Mouse (Mus musculus): ENCODE results near the gene Sparc. TPM values are rescaled to one million over a fixed set of nuclear protein-coding genes. Genes with fewer than 3 reads are reported as not detected.

The Sparc gene
- polyA plus RNA-seq, 1 experiment from 2014 or later = 316 TPM

GRCm38 (mm10) chr11:55446579-55446978 is 23.6 kb upstream of the Sparc start:
- peak; percentile 68 for ATAC-seq
- Histone ChIP-seq H3K4me3 (replicated peaks; ENCODE audit: low read length) (no peak overlapping the region), H3K27me3 (replicated peaks; ENCODE audit: control insufficient read depth, insufficient read depth, low read length) (no peaks in the 10 kb centered on the region), H3K27ac (ENCODE audit: low read length) (no peak overlapping the region), H3K4me2 (ENCODE audit: low read length) (no peak overlapping the region), H3K9me3 (ENCODE audit: control insufficient read depth, low read length) (no peaks in the 10 kb centered on the region), H3K9ac (replicated peaks; ENCODE audit: low read depth, low read length) (no peak overlapping the region), H3K36me3 (ENCODE audit: control insufficient read depth, insufficient read depth) (no peaks in the 10 kb centered on the region; the same call in 1 of the 2 replicates), H3K4me1 (replicated peaks; ENCODE audit: control insufficient read depth, insufficient read depth, low read length) (no peaks in the 10 kb centered on the region)
- 30% methylated on average over 4 of the region's 4 CpGs for WGBS

- Histone ChIP-seq H3K27ac (ENCODE audit: low read length) (no peak overlapping the region), H3K4me3 (replicated peaks; ENCODE audit: low read length) (no peak overlapping the region), H3K36me3 (ENCODE audit: control insufficient read depth, insufficient read depth) (no peaks in the 10 kb centered on the region; the same call in 1 of the 2 replicates), H3K27me3 (replicated peaks; ENCODE audit: control insufficient read depth, insufficient read depth, low read length) (no peaks in the 10 kb centered on the region), H3K4me1 (replicated peaks; ENCODE audit: control insufficient read depth, insufficient read depth, low read length) (no peaks in the 10 kb centered on the region), H3K9me3 (ENCODE audit: control insufficient read depth, low read length) (no peaks in the 10 kb centered on the region), H3K4me2 (ENCODE audit: low read length) (no peak overlapping the region), H3K9ac (replicated peaks; ENCODE audit: low read depth, low read length) (no peak overlapping the region)
- peak; percentile 70 for ATAC-seq
- 0% methylated on average over 1 of the region's 1 CpGs for WGBS
Measured at GRCm38 (mm10) chr11:55444772-55445171, 21.8 kb upstream of the Sparc start.

GRCm38 (mm10) chr11:55439718-55440117 is 16.7 kb upstream of the Sparc start:
- Histone ChIP-seq H3K4me1 (replicated peaks; ENCODE audit: control insufficient read depth, insufficient read depth, low read length) (no peaks in the 10 kb centered on the region), H3K4me3 (replicated peaks; ENCODE audit: low read length) (no peak overlapping the region), H3K27ac (ENCODE audit: low read length) (no peak overlapping the region), H3K9ac (replicated peaks; ENCODE audit: low read depth, low read length) (no peak overlapping the region), H3K4me2 (ENCODE audit: low read length) (no peak overlapping the region), H3K9me3 (ENCODE audit: control insufficient read depth, low read length) (no peaks in the 10 kb centered on the region), H3K27me3 (replicated peaks; ENCODE audit: control insufficient read depth, insufficient read depth, low read length) (no peaks in the 10 kb centered on the region), H3K36me3 (ENCODE audit: control insufficient read depth, insufficient read depth) (no peaks in the 10 kb centered on the region)
- WGBS = 67% methylated on average over 5 of the region's 5 CpGs
- ATAC-seq = no peak

- ATAC-seq = peak; percentile 26; the same call in 1 of the 2 replicates
- Histone ChIP-seq H3K4me3 (replicated peaks; ENCODE audit: low read length) (no peak overlapping the region), H3K9me3 (ENCODE audit: control insufficient read depth, low read length) (no peaks in the 10 kb centered on the region), H3K4me1 (replicated peaks; ENCODE audit: control insufficient read depth, insufficient read depth, low read length) (no peaks in the 10 kb centered on the region), H3K9ac (replicated peaks; ENCODE audit: low read depth, low read length) (no peak overlapping the region), H3K36me3 (ENCODE audit: control insufficient read depth, insufficient read depth) (no peaks in the 10 kb centered on the region), H3K27ac (ENCODE audit: low read length) (no peak overlapping the region), H3K4me2 (ENCODE audit: low read length) (no peak overlapping the region), H3K27me3 (replicated peaks; ENCODE audit: control insufficient read depth, insufficient read depth, low read length) (no peaks in the 10 kb centered on the region)
- WGBS = 34% methylated on average over 4 of the region's 4 CpGs
Measured at GRCm38 (mm10) chr11:55438031-55438430, 15.0 kb upstream of the Sparc start.

- no peak overlapping the region for H3K4me2 ChIP-seq (ENCODE audit: low read length)
- H3K9me3 ChIP-seq (ENCODE audit: control insufficient read depth, low read length) = no peaks in the 10 kb centered on the region
- no peak overlapping the region for H3K27ac ChIP-seq (ENCODE audit: low read length)
- H3K27me3 ChIP-seq (replicated peaks; ENCODE audit: control insufficient read depth, insufficient read depth, low read length) = no peaks in the 10 kb centered on the region
- ATAC-seq = no peak
- no peak overlapping the region for H3K4me3 ChIP-seq (replicated peaks; ENCODE audit: low read length)
- H3K4me1 ChIP-seq (replicated peaks; ENCODE audit: control insufficient read depth, insufficient read depth, low read length) = no peaks in the 10 kb centered on the region
- no peak overlapping the region for H3K9ac ChIP-seq (replicated peaks; ENCODE audit: low read depth, low read length)
- no peaks in the 10 kb centered on the region for H3K36me3 ChIP-seq (ENCODE audit: control insufficient read depth, insufficient read depth)
- WGBS = 88% methylated on average over 6 of the region's 6 CpGs
Measured at GRCm38 (mm10) chr11:55436089-55436488, 13.1 kb upstream of the Sparc start.

GRCm38 (mm10) chr11:55432981-55433380 is 10.0 kb upstream of the Sparc start:
- Histone ChIP-seq H3K4me3 (replicated peaks; ENCODE audit: low read length) (no peak overlapping the region), H3K4me2 (ENCODE audit: low read length) (no peak overlapping the region), H3K4me1 (replicated peaks; ENCODE audit: control insufficient read depth, insufficient read depth, low read length) (peaks cover 5% of the 10 kb centered on the region), H3K36me3 (ENCODE audit: control insufficient read depth, insufficient read depth) (no peaks in the 10 kb centered on the region), H3K27me3 (replicated peaks; ENCODE audit: control insufficient read depth, insufficient read depth, low read length) (no peaks in the 10 kb centered on the region), H3K9ac (replicated peaks; ENCODE audit: low read depth, low read length) (no peak overlapping the region), H3K9me3 (ENCODE audit: control insufficient read depth, low read length) (no peaks in the 10 kb centered on the region), H3K27ac (ENCODE audit: low read length) (no peak overlapping the region)
- ATAC-seq = no peak
- WGBS = 73% methylated on average over 3 of the region's 3 CpGs

GRCm38 (mm10) chr11:55429973-55430372 is 7.0 kb upstream of the Sparc start:
- Histone ChIP-seq H3K36me3 (ENCODE audit: control insufficient read depth, insufficient read depth) (no peaks in the 10 kb centered on the region), H3K9me3 (ENCODE audit: control insufficient read depth, low read length) (no peaks in the 10 kb centered on the region), H3K9ac (replicated peaks; ENCODE audit: low read depth, low read length) (no peak overlapping the region), H3K4me3 (replicated peaks; ENCODE audit: low read length) (no peak overlapping the region), H3K27ac (ENCODE audit: low read length) (no peak overlapping the region), H3K4me1 (replicated peaks; ENCODE audit: control insufficient read depth, insufficient read depth, low read length) (peaks cover 6% of the 10 kb centered on the region), H3K4me2 (ENCODE audit: low read length) (no peak overlapping the region), H3K27me3 (replicated peaks; ENCODE audit: control insufficient read depth, insufficient read depth, low read length) (no peaks in the 10 kb centered on the region)
- ATAC-seq = no peak
- 90% methylated on average over 2 of the region's 2 CpGs for WGBS

- peak; percentile 86 for ATAC-seq
- WGBS = 33% methylated on average over 16 of the region's 16 CpGs
Measured at GRCm38 (mm10) chr11:55428186-55429012, 5.4 kb upstream of the Sparc start.

GRCm38 (mm10) chr11:55424746-55425360 is 1.9 kb upstream of the Sparc start:
- H3K4me1 ChIP-seq (replicated peaks; ENCODE audit: control insufficient read depth, insufficient read depth, low read length) = peaks cover 22% of the 10 kb centered on the region
- no peak for ATAC-seq
- WGBS = 69% methylated on average over 8 of the region's 8 CpGs
- no peaks in the 10 kb centered on the region for H3K9me3 ChIP-seq (ENCODE audit: control insufficient read depth, low read length)
- no peak overlapping the region for H3K9ac ChIP-seq (replicated peaks; ENCODE audit: low read depth, low read length)
- H3K4me3 ChIP-seq (replicated peaks; ENCODE audit: low read length) = no peak overlapping the region
- no peaks in the 10 kb centered on the region for H3K36me3 ChIP-seq (ENCODE audit: control insufficient read depth, insufficient read depth)
- H3K4me2 ChIP-seq (ENCODE audit: low read length) = no peak overlapping the region
- H3K27ac ChIP-seq (ENCODE audit: low read length) = no peak overlapping the region
- H3K27me3 ChIP-seq (replicated peaks; ENCODE audit: control insufficient read depth, insufficient read depth, low read length) = no peaks in the 10 kb centered on the region

More at GRCm38 (mm10) chr11:55428186-55429012, 5.4 kb upstream of the Sparc start:
- Histone ChIP-seq H3K4me1 (replicated peaks; ENCODE audit: control insufficient read depth, insufficient read depth, low read length) (peaks cover 18% of the 10 kb centered on the region), H3K27ac (ENCODE audit: low read length) (0 out of 2 replicates have a peak overlapping the region, but pooled peaks have one; percentile 12), H3K36me3 (ENCODE audit: control insufficient read depth, insufficient read depth) (no peaks in the 10 kb centered on the region), H3K9ac (replicated peaks; ENCODE audit: low read depth, low read length) (no peak overlapping the region), H3K9me3 (ENCODE audit: control insufficient read depth, low read length) (no peaks in the 10 kb centered on the region), H3K27me3 (replicated peaks; ENCODE audit: control insufficient read depth, insufficient read depth, low read length) (no peaks in the 10 kb centered on the region), H3K4me2 (ENCODE audit: low read length) (peak overlapping the region; percentile 25; the same call in 1 of the 2 replicates), H3K4me3 (replicated peaks; ENCODE audit: low read length) (no peak overlapping the region)

Measured in forebrain, embryonic 16.5 days (tissue).